Mouse (Mus musculus) forebrain, embryonic 12.5 days (tissue): ENCODE data around the gene Fgfr2. TPM values are rescaled to one million over a fixed set of nuclear protein-coding genes. Genes with fewer than 3 reads are reported as not detected.
"Not testable (repeated sequence)": the region's sequence is repeated elsewhere in the genome, so short reads cannot be mapped to it uniquely, and the experiment has no call there.

ENCODE experiments used
- ATAC-seq: fragments of 200-750 bp; cut with Nextera tagmentation; 2 replicates; pipeline ENCODE4 v1.8.0; 2017; ENCODE audit warnings: moderate TSS enrichment; ENCODE audit not compliant: low FRiP score
- H3K27ac ChIP-seq: fragments of 300-500 bp; sonication (generic); 2 replicates; pipeline ENCODE4 v1.5.1; 2016; ENCODE audit warnings: mild to moderate bottlenecking
- H3K27me3 ChIP-seq: fragments of 300-500 bp; sonication (generic); 2 replicates; pipeline ENCODE4 v1.6.1; 2016; ENCODE audit warnings: mild to moderate bottlenecking
- H3K36me3 ChIP-seq: fragments of 300-500 bp; sonication (generic); replicated peaks from 2 replicates; pipeline ENCODE4 v1.6.1; 2016; ENCODE audit warnings: mild to moderate bottlenecking
- H3K4me1 ChIP-seq: fragments of 300-500 bp; sonication (generic); 2 replicates; pipeline ENCODE4 v1.6.1; 2016
- H3K4me2 ChIP-seq: fragments of 300-500 bp; sonication (generic); 2 replicates; pipeline ENCODE4 v1.6.1; 2016; ENCODE audit warnings: mild to moderate bottlenecking, moderate library complexity
- H3K4me3 ChIP-seq: fragments of 300-500 bp; sonication (generic); replicated peaks from 2 replicates; pipeline ENCODE4 v1.5.1; 2016; ENCODE audit warnings: mild to moderate bottlenecking
- H3K9ac ChIP-seq: fragments of 300-500 bp; sonication (generic); 2 replicates; pipeline ENCODE4 v1.6.1; 2016; ENCODE audit warnings: mild to moderate bottlenecking
- H3K9me3 ChIP-seq: fragments of 300-500 bp; sonication (generic); 2 replicates; pipeline ENCODE4 v1.6.1; 2016
- WGBS: fragments of 180-500 bp; shearing (Covaris S2); methylation state at CpG from one replicate; pipeline ENCODE4 v1.1.7; 2016; 5-methylcytosine and 5-hydroxymethylcytosine counted together
- polyA plus RNA-seq: library from polyadenylated mRNA; unstranded; fragments of >200 nt; fragmentation: Nextera tagmentation; extraction: Ambion mirVana; gene quantifications from 2 replicates; pipeline ENCODE4 v1.2.1, GENCODE M21; 2016

Gene Fgfr2
- polyA plus RNA-seq, 1 experiment from 2014 or later = 89.6 TPM

- not testable (repeated sequence) for H3K4me1 ChIP-seq, H3K9ac ChIP-seq, H3K27ac ChIP-seq, H3K27me3 ChIP-seq, H3K9me3 ChIP-seq, ATAC-seq, H3K4me2 ChIP-seq, H3K4me3 ChIP-seq
- 90% methylated on average over 7 of the region's 7 CpGs for WGBS
- H3K36me3 ChIP-seq = peaks cover 32% of the 10 kb centered on the region
These were observed 1731.4 kb downstream of the Fgfr2 start for GRCm38 (mm10) chr7:131391761-131392160.

DNA sequence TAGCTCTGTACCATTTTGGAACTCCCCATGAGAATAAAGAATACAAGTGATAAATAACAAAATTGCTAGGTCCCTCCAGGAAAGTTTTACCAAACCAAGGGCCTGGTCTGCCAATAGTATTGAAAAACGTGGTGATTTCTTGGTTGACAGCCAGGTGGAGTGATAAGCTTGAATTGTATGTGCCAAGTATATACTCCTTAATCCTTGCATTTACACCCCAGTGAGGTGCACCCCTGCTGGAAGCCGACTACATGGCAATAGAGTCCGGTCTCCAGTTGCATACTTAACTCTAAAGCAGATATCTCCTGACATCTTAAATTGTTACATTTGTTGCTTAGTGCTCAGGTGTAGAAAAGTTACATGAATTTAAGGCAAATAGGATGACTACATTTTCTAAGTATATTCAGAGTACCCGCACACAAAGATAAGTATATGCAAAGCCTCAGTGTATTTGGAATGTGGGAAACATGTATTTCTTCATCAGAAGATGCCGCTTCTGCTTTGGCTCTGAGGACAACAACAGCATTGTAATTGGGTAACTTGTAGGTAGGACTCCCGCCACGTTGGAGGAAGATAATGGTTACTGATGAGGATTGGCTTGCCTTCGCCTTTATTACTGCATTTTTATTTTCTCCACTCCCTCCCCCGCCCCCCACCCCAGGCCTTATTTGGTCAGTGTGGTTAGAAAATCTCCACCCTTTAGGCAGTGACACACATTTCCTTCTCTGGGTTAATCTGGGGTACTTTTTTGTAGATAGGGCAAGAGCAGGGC is 1751.1 kb downstream of the Fgfr2 start:
- H3K9me3 ChIP-seq = no peaks in the 10 kb centered on the region
- no peaks in the 10 kb centered on the region for H3K36me3 ChIP-seq
- peaks cover 3% of the 10 kb centered on the region; the same call in 1 of the 2 replicates for H3K27me3 ChIP-seq
- H3K4me2 ChIP-seq = peak overlapping the region; percentile 78
- WGBS = 73% methylated on average over 9 of the region's 9 CpGs
- no peak for ATAC-seq
- peak overlapping the region; percentile 78 for H3K4me3 ChIP-seq
- H3K9ac ChIP-seq = peak overlapping the region; percentile 93; the same call in 1 of the 2 replicates
- peaks cover 11% of the 10 kb centered on the region; the same call in 1 of the 2 replicates for H3K4me1 ChIP-seq
- no peak overlapping the region for H3K27ac ChIP-seq

DNA sequence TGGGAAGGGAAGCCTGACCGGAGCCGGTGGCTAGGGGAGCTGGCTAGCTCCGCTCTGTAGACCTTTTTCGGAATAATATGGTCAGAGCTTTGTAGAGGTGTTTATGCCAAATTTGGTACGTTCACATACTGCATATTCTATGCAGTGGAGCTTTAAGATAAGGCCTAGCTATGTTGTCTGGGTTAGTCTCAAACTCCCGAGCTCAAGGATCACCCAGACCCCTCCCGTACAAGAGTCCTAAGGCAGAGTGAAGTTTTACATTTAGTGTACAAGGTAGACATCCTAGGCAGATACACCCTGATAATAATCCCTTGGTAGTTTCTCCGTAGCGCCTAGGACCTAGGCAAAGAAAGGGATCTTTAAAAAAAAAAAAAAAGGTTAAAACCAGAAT is 1751.7 kb downstream of the Fgfr2 start:
- ATAC-seq = peak; percentile 49
- peak overlapping the region; percentile 93 for H3K9ac ChIP-seq
- no peaks in the 10 kb centered on the region for H3K36me3 ChIP-seq
- H3K9me3 ChIP-seq = no peaks in the 10 kb centered on the region
- peak overlapping the region; percentile 78 for H3K4me3 ChIP-seq
- H3K27me3 ChIP-seq = peaks cover 4% of the 10 kb centered on the region; the same call in 1 of the 2 replicates
- peak overlapping the region; percentile 90 for H3K27ac ChIP-seq
- peak overlapping the region; percentile 78 for H3K4me2 ChIP-seq
- peaks cover 11% of the 10 kb centered on the region; the same call in 1 of the 2 replicates for H3K4me1 ChIP-seq
- WGBS = 9% methylated on average over 9 of the region's 9 CpGs

DNA sequence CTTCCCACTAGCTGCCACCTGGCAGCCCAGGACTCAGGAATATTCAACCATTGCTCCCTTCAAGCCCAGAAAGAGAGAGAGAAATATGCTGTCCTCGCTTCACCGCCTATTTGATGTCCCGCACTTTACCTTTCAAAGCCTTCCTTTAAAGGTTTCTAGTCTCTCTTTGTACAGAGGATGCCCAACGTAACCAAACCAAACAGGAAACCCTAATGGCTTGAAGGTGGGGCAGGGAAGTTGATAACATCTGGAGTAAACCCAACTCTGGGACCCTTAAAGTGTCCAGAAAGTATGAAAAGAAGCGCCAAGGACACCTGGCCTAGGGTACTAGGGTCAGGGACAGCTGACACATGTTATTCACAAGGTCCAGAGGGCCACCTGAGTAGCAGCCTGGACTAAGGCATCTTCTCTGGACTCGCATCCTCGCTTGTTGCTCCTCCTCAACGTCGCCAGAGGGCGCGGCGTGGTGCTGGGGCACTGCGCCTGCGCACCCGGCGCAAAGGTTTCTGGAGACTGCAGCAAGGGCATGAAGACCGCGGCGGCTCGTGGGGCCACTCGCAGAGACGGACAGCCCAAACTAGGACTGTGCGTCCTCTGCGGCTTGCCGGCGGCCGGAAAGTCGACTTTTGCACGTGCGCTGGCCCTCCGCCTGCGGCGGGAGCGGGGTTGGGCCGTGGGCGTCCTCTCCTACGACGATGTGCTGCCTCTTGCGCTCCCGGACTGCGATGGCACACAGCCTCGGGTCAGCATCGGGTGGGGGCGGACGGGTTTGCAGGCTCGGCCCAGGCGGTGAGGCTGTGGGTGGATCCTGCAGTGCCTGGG is 1752.3 kb downstream of the Fgfr2 start, which contains the start of gene Pstk:
Pstk (plus strand) TSS at position 494 of the 822 bp plus-strand sequence.
- peaks cover 11% of the 10 kb centered on the region; the same call in 1 of the 2 replicates for H3K4me1 ChIP-seq
- H3K4me3 ChIP-seq = peak within 1 kb of the TSS; percentile 78
- H3K4me2 ChIP-seq = peak within 1 kb of the TSS; percentile 78
- H3K27ac ChIP-seq = peak within 1 kb of the TSS; percentile 90
- whole genome bisulfite sequencing = 6% methylated on average over 46 of the region's 47 CpGs
- H3K9ac ChIP-seq = peak within 1 kb of the TSS; percentile 93
- ATAC-seq = peak; percentile 95
- H3K36me3 ChIP-seq = no peaks in the 10 kb centered on the region
- H3K27me3 ChIP-seq = peaks cover 4% of the 10 kb centered on the region; the same call in 1 of the 2 replicates
- no peaks in the 10 kb centered on the region for H3K9me3 ChIP-seq

DNA sequence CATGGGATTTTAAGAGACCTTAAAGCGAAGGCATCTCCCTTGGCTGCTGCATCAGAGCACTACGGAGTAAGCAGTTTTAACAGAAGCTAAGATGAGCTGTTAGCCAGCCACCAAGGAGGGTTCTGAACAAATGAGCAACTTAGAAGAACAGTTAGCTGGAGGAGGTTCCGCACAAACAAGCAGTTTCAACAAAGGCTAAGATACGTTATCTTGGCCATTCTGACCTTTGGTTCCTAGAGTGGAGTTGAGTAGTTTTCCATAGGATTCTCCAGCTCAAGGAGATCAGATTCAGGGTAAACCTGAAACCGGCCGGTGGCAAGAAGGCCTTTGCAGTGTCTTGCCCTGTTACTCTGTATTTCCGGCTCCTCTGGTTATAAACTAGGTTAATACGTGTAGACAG is 1759.0 kb downstream of the Fgfr2 start:
- Histone ChIP-seq H3K27me3 (peaks cover 6% of the 10 kb centered on the region), H3K4me3 (no peak overlapping the region), H3K4me2 (no peak overlapping the region), H3K9me3 (no peaks in the 10 kb centered on the region), H3K4me1 (peaks cover 15% of the 10 kb centered on the region), H3K27ac (no peak overlapping the region), H3K9ac (no peak overlapping the region), H3K36me3 (no peaks in the 10 kb centered on the region)
- 94% methylated on average over 8 of the region's 8 CpGs for WGBS
- no peak for ATAC-seq

GRCm38 (mm10) chr7:131362615-131363300 is 1760.4 kb downstream of the Fgfr2 start, which contains the start of gene 2310057M21Rik:
Gene 2310057M21Rik (minus strand): TSS chr7:131362759.
- Histone ChIP-seq H3K9ac (peak within 1 kb of the TSS; percentile 81), H3K4me3 (peak within 1 kb of the TSS; percentile 78), H3K4me1 (peaks cover 15% of the 10 kb centered on the region), H3K27ac (peak within 1 kb of the TSS; percentile 82), H3K9me3 (no peaks in the 10 kb centered on the region), H3K4me2 (peak within 1 kb of the TSS; percentile 73), H3K27me3 (peaks cover 6% of the 10 kb centered on the region), H3K36me3 (peaks cover 12% of the 10 kb centered on the region)
- WGBS = under 1% methylated on average over 55 of the region's 55 CpGs
- peak; percentile 97 for ATAC-seq

DNA sequence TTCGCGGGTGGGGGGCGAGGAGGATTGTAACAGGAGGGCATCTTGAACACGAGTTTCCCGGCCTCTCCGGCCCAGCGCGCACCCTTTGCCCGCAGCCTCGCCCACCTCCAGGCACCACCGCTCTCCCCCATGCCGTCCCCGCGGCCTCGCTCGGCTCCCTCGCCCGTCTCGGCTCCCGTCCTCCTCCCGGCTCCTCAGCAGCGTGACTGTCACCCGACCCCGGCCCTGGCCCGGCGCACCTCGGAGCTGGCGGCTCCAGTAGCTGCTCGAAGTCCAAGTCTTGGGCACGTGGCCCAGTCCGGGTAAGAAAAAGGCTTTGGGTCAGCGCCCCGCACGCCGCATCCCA is 1760.9 kb downstream of the Fgfr2 start:
- H3K27ac ChIP-seq = peak overlapping the region; percentile 82
- H3K4me3 ChIP-seq = peak overlapping the region; percentile 78
- peak; percentile 87 for ATAC-seq
- no peaks in the 10 kb centered on the region for H3K9me3 ChIP-seq
- peaks cover 5% of the 10 kb centered on the region for H3K27me3 ChIP-seq
- peaks cover 15% of the 10 kb centered on the region for H3K4me1 ChIP-seq
- H3K4me2 ChIP-seq = peak overlapping the region; percentile 73
- H3K36me3 ChIP-seq = peaks cover 17% of the 10 kb centered on the region
- WGBS = under 1% methylated on average over 35 of the region's 35 CpGs
- peak overlapping the region; percentile 81 for H3K9ac ChIP-seq

DNA sequence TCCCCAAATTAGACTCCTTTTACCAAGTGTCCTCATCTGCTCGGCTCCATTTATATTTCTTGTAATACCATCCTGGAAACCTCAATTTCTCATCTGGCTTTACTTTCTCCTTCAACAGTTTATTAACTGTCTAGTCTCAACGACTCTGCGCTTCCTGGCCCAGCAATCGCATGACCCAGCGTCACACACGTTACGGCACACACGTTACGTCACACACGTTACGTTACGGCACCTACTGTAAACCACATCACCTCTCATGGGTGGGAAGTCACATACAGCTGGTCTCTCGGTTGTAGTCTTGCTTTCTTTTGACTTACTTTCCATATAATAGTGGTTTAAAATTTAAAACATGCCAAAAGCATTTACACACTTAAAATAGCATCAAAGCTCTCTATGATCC is 1767.0 kb downstream of the Fgfr2 start:
- no peak overlapping the region for H3K4me3 ChIP-seq
- H3K9ac ChIP-seq = no peak overlapping the region
- no peak for ATAC-seq
- H3K27ac ChIP-seq = no peak overlapping the region
- no peak overlapping the region for H3K4me2 ChIP-seq
- no peaks in the 10 kb centered on the region for H3K27me3 ChIP-seq
- peaks cover 52% of the 10 kb centered on the region for H3K36me3 ChIP-seq
- 97% methylated on average over 13 of the region's 13 CpGs for WGBS
- H3K9me3 ChIP-seq = no peaks in the 10 kb centered on the region
- peaks cover 3% of the 10 kb centered on the region for H3K4me1 ChIP-seq

DNA sequence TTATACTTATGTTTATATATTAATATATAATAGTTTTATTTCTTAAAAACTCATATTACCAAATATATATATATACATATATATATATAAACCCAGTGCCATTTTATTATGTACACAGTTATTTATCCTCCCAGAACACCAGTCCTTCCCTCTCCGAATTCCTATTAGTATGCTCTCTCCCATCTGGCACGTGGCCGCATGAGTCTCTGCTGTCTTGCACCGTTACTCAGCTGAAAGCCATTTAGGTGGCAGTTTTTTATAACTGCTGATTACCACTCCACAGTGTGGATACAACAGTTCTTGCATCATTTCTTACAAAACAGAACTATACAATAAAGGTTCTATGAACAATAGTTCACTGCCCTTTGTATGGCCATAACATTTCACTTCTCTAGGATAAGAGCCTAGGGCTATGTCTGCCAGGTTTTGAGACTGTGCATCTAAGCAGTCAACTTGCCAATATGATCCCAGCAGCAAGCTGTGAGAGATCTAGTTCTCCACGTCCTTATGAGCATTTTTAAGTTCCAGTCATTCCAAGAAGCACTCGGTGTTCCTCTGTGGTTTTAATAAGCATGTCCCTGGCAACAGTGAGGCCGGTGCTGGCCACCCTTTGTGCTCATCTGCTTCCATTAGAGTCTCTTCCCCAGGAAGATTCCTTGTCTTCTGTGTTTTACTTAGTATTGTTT is 1777.2 kb downstream of the Fgfr2 start:
- WGBS = 79% methylated on average over 7 of the region's 7 CpGs
- no peak overlapping the region for H3K27ac ChIP-seq
- peaks cover 54% of the 10 kb centered on the region for H3K36me3 ChIP-seq
- no peak for ATAC-seq
- H3K9ac ChIP-seq = no peak overlapping the region
- no peak overlapping the region for H3K4me3 ChIP-seq
- H3K9me3 ChIP-seq = no peaks in the 10 kb centered on the region
- H3K27me3 ChIP-seq = no peaks in the 10 kb centered on the region
- H3K4me2 ChIP-seq = no peak overlapping the region
- no peaks in the 10 kb centered on the region for H3K4me1 ChIP-seq

DNA sequence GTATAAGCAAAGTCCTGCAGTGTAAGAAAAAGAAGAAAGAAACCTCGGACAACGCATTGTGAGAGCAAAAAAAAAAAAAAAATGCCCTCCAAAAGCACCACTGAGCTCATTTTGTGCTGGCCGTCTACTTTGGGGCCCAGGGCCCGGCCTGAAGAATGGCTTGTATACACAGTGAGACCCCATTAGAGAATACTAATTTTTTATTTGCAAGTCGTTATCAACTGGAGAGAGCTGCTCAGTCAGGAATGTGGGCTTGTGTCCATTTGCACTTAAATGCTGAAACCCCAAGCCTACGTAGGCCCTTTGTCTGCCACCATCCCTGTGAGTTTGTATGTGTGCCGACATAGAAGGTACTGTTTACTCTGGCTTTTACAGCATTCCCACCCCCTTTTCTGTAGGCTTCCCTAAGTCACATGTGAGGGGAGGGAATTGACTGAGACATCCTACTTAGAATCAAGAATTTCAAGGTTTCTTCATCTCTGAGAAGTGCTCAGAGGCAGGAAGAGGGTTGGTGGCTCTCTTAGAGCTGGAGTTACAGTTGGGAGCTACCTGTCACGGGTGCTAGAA is 1785.6 kb downstream of the Fgfr2 start:
- peak; percentile 39; the same call in 1 of the 2 replicates for ATAC-seq
- 32% methylated on average over 8 of the region's 8 CpGs for WGBS
- no peak overlapping the region for H3K9ac ChIP-seq

GRCm38 (mm10) chr7:131333564-131333963 is 1789.6 kb downstream of the Fgfr2 start, which contains the start of gene Fam24a:
Gene Fam24a (plus strand): TSS chr7:131333864.
- Histone ChIP-seq H3K9me3 (no peaks in the 10 kb centered on the region), H3K4me2 (no peak within 1 kb of the TSS), H3K4me1 (peaks cover 12% of the 10 kb centered on the region), H3K27me3 (no peaks in the 10 kb centered on the region), H3K36me3 (no peaks in the 10 kb centered on the region), H3K27ac (no peak within 1 kb of the TSS), H3K9ac (no peak within 1 kb of the TSS), H3K4me3 (no peak within 1 kb of the TSS)
- 48% methylated on average over 1 of the region's 1 CpGs for WGBS
- no peak for ATAC-seq

More for the DNA sequence above, 1785.6 kb downstream of the Fgfr2 start:
- no peaks in the 10 kb centered on the region for H3K27me3 ChIP-seq
- H3K4me3 ChIP-seq = no peak overlapping the region
- peak overlapping the region; percentile 6; the same call in 1 of the 2 replicates for H3K4me2 ChIP-seq
- H3K36me3 ChIP-seq = peaks cover 25% of the 10 kb centered on the region
- H3K9me3 ChIP-seq = no peaks in the 10 kb centered on the region
- peaks cover 14% of the 10 kb centered on the region for H3K4me1 ChIP-seq
- peak overlapping the region; percentile 46 for H3K27ac ChIP-seq
